Mouse (Mus musculus): ENCODE measurements around the gene Brd1. TPM values are rescaled to one million over a fixed set of nuclear protein-coding genes. Genes with fewer than 3 reads are reported as not detected.

Gene Brd1
- polyA plus RNA-seq, 1 experiment from 2014 or later = 20.3 TPM

DNA sequence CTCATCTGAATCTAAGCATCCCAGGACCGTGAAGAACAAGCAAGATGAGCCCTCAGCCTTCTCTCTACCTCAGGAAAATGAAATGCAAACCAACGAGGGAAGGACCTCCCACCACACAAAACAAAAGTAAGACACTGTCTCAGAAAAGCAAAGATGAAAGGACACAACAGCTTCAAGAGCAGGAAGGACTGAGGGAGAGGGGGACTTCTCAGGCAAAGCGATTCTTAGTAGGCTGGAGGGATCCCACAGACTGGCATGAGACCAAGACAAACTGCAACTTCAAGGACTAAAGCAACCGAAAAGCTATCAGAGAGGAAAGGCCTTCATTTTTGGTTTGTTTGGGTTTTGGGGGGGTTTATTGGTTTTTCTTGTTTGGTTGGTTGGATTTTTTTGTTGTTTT lies 2.1 kb upstream of the Brd1 start:
- no peaks in the 10 kb centered on the region for H3K36me3 ChIP-seq (ENCODE audit: control insufficient read depth, insufficient read depth, low read length)
- H3K4me3 ChIP-seq (replicated peaks; ENCODE audit: low read length) = no peak overlapping the region
- no peak overlapping the region for H3K4me2 ChIP-seq (ENCODE audit: low read depth, low read length)
- H3K4me1 ChIP-seq (ENCODE audit: control insufficient read depth, insufficient read depth, low read length) = peaks cover 20% of the 10 kb centered on the region
- no peak overlapping the region for H3K27ac ChIP-seq (ENCODE audit: low read length)
- no peaks in the 10 kb centered on the region for H3K27me3 ChIP-seq (ENCODE audit: control insufficient read depth, insufficient read depth, low read length)
- H3K9me3 ChIP-seq (replicated peaks; ENCODE audit: control insufficient read depth, low read length) = no peaks in the 10 kb centered on the region
- ATAC-seq (ENCODE audit: insufficient read depth, low FRiP score) = no peak
- no peak overlapping the region for H3K9ac ChIP-seq (ENCODE audit: low read length)
- WGBS = 75% methylated on average over 4 of the region's 4 CpGs

DNA sequence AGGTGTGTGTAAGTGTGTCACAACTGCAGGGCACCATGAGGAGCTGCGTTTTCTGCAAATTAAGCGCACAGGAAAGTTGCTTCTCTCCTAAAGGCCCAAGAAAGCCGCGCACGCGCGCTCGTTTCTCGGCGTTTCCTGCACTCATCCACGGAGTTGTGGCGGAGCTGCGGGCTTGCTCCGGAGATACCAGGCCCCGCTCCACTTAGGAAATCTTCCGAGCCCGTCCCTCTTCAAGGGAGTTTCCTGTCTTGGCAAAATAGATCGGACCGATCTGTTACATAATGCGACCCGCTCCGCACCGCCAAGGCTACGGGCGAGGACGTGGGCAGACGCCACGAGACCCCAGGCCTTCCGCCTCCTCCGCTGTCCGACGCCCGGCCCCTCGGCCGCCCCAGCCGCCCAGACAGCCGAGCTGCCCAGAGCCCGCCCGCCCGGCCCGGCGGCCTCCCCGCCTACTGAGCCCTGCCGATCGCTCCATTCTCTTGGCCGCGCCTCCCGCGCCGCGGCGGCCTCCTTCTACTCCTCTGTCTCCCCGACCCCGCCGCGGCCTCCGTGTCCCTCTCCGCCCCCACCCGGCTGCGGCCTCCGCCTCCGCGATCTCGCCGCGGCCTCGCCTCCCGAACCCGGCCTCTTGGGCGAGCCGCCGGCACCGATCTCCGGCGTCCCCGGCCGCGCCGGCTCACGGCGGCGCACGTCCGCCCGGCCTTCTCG lies 837 bp downstream of the Brd1 start:
- WGBS = under 1% methylated on average over 74 of the region's 86 CpGs
- ATAC-seq (ENCODE audit: insufficient read depth, low FRiP score) = peak; percentile 73

DNA sequence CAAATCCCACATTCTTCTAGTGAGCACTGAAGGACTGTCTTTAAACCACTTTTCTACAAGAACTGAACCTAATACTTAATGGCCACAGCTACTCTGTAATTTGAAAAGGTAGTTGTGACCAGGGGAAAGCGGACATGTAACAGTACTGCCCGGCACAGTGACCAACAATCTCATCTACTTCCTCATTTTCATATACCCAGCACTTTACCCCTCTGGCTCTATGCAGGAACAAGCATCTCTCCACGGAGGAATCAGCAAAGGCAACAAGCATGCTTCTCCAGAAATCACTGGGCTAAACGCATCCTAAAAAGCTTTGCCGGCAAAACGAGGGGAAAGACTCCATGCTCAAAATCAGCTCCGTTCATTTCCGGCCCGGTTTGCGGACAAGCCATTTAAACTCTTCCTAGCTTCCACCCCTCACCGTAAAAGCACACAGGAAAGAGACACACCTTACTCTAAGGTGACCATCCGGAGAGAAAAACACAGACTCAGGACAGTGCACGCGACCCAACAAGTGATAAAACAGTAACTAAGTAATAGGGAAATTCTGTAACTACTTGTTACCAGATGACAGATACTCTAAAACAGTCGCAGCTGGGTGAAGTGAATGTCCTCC lies 1.5 kb downstream of the Brd1 start:
- H3K9me3 ChIP-seq (replicated peaks; ENCODE audit: control insufficient read depth, low read length) = no peaks in the 10 kb centered on the region
- H3K27ac ChIP-seq (ENCODE audit: low read length) = peak overlapping the region; percentile 90; the same call in 1 of the 2 replicates
- H3K4me2 ChIP-seq (ENCODE audit: low read depth, low read length) = peak overlapping the region; percentile 76
- peaks cover 28% of the 10 kb centered on the region for H3K4me1 ChIP-seq (ENCODE audit: control insufficient read depth, insufficient read depth, low read length)
- no peaks in the 10 kb centered on the region for H3K27me3 ChIP-seq (ENCODE audit: control insufficient read depth, insufficient read depth, low read length)
- peak overlapping the region; percentile 94 for H3K4me3 ChIP-seq (replicated peaks; ENCODE audit: low read length)
- 10% methylated on average over 15 of the region's 15 CpGs for WGBS
- peak overlapping the region; percentile 97 for H3K9ac ChIP-seq (ENCODE audit: low read length)
- no peak for ATAC-seq (ENCODE audit: insufficient read depth, low FRiP score)
- peaks cover 17% of the 10 kb centered on the region for H3K36me3 ChIP-seq (ENCODE audit: control insufficient read depth, insufficient read depth, low read length)

More for the DNA sequence above, 837 bp downstream of the Brd1 start:
- Histone ChIP-seq H3K9me3 (replicated peaks; ENCODE audit: control insufficient read depth, low read length) (no peaks in the 10 kb centered on the region), H3K27me3 (ENCODE audit: control insufficient read depth, insufficient read depth, low read length) (no peaks in the 10 kb centered on the region), H3K27ac (ENCODE audit: low read length) (peak overlapping the region; percentile 90), H3K4me3 (replicated peaks; ENCODE audit: low read length) (peak overlapping the region; percentile 94), H3K4me2 (ENCODE audit: low read depth, low read length) (peak overlapping the region; percentile 76), H3K36me3 (ENCODE audit: control insufficient read depth, insufficient read depth, low read length) (peaks cover 17% of the 10 kb centered on the region), H3K9ac (ENCODE audit: low read length) (peak overlapping the region; percentile 97), H3K4me1 (ENCODE audit: control insufficient read depth, insufficient read depth, low read length) (peaks cover 28% of the 10 kb centered on the region)

DNA sequence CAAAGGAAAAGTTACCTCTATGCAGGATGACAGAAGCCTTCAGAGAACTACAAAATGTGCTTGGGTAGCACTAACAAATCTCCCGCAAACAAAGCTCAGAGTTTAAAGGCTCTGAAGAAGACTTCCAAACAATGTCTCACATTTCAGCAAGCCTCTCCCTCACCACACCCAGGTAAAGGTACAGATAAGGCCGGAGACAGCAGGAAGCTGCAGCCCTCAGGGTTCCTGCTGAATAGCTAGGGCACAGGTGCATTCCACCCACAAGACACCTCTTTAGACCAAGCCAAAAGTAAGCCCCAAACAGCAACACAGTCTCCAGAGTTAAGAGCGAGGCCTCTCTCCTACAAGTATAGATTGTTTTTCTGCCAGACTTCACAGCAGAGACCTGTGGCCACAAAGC lies 3.3 kb downstream of the Brd1 start:
- peaks cover 27% of the 10 kb centered on the region for H3K36me3 ChIP-seq (ENCODE audit: control insufficient read depth, insufficient read depth, low read length)
- H3K9ac ChIP-seq (ENCODE audit: low read length) = no peak overlapping the region
- WGBS = 57% methylated on average over 3 of the region's 3 CpGs
- H3K4me3 ChIP-seq (replicated peaks; ENCODE audit: low read length) = no peak overlapping the region
- peaks cover 28% of the 10 kb centered on the region for H3K4me1 ChIP-seq (ENCODE audit: control insufficient read depth, insufficient read depth, low read length)
- H3K4me2 ChIP-seq (ENCODE audit: low read depth, low read length) = no peak overlapping the region
- H3K9me3 ChIP-seq (replicated peaks; ENCODE audit: control insufficient read depth, low read length) = no peaks in the 10 kb centered on the region
- ATAC-seq (ENCODE audit: insufficient read depth, low FRiP score) = no peak
- H3K27me3 ChIP-seq (ENCODE audit: control insufficient read depth, insufficient read depth, low read length) = no peaks in the 10 kb centered on the region
- H3K27ac ChIP-seq (ENCODE audit: low read length) = no peak overlapping the region

DNA sequence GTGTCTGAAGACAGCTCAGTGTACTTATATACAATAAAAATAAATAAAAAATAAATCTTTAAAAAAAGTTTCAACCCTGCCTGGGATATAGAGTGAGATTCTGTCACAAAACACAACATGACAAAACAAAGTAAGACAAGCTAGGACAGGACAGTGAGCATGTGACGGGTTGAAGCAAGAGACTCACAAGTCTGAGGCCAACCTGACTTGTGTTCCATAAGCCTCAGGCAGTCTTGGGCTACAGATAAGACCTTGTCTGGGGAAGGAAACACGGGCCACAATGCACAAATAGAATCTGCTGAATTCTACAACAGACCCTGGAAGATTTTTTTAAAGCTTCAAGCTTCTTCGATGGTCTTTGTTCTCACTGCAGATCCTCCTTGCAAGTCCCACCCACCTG lies 6.8 kb downstream of the Brd1 start:
- Histone ChIP-seq H3K4me2 (ENCODE audit: low read depth, low read length) (no peak overlapping the region), H3K4me3 (replicated peaks; ENCODE audit: low read length) (no peak overlapping the region), H3K36me3 (ENCODE audit: control insufficient read depth, insufficient read depth, low read length) (peaks cover 37% of the 10 kb centered on the region), H3K27me3 (ENCODE audit: control insufficient read depth, insufficient read depth, low read length) (no peaks in the 10 kb centered on the region), H3K4me1 (ENCODE audit: control insufficient read depth, insufficient read depth, low read length) (peaks cover 18% of the 10 kb centered on the region), H3K27ac (ENCODE audit: low read length) (peak overlapping the region; percentile 14; the same call in 1 of the 2 replicates), H3K9ac (ENCODE audit: low read length) (no peak overlapping the region), H3K9me3 (replicated peaks; ENCODE audit: control insufficient read depth, low read length) (no peaks in the 10 kb centered on the region)
- 77% methylated on average over 3 of the region's 3 CpGs for WGBS
- ATAC-seq (ENCODE audit: insufficient read depth, low FRiP score) = no peak

DNA sequence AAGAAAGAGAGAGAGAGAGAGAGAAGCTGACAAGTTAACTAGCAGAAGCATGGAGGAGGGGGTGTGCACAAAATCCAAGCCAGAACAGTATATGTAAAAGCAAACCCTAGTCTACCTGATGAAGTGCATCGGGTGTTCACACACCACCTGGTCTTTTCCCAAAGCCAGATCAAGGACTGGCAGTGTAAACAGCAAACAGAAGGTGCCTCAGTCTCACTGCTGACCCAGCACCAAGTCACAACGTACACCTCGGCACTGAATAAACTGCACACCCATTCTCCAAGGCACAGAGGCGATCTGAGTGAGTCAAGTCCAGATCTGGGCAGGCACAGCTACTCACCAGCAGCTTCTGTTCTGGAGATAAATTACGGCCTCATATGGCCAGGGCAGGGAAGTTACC lies 9.0 kb downstream of the Brd1 start:
- Histone ChIP-seq H3K36me3 (ENCODE audit: control insufficient read depth, insufficient read depth, low read length) (peaks cover 43% of the 10 kb centered on the region), H3K9me3 (replicated peaks; ENCODE audit: control insufficient read depth, low read length) (no peaks in the 10 kb centered on the region), H3K27me3 (ENCODE audit: control insufficient read depth, insufficient read depth, low read length) (no peaks in the 10 kb centered on the region), H3K9ac (ENCODE audit: low read length) (no peak overlapping the region), H3K27ac (ENCODE audit: low read length) (no peak overlapping the region), H3K4me1 (ENCODE audit: control insufficient read depth, insufficient read depth, low read length) (no peaks in the 10 kb centered on the region), H3K4me3 (replicated peaks; ENCODE audit: low read length) (no peak overlapping the region), H3K4me2 (ENCODE audit: low read depth, low read length) (no peak overlapping the region)
- 74% methylated on average over 5 of the region's 5 CpGs for WGBS
- ATAC-seq (ENCODE audit: insufficient read depth, low FRiP score) = peak; percentile 47; the same call in 1 of the 2 replicates

DNA sequence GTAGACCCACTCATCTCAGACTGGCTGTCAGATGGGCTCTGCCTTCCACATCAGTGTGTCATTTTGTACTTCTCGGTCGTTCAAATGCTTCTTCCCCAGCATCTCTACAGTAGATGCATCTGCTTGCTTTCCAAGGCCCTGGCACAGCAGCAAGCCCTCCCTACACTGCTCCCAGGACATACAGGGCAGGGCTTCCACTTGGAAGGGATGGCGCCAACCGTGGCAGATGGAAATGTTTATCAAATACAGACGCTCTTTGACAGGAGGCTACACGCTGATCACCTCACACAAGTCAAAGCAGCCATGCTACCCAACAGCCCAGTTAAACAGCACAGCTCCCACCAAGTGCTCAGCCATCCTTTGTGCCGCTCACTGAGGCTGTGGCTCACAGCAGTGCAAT lies 9.7 kb downstream of the Brd1 start:
- Histone ChIP-seq H3K4me3 (replicated peaks; ENCODE audit: low read length) (no peak overlapping the region), H3K27ac (ENCODE audit: low read length) (no peak overlapping the region), H3K36me3 (ENCODE audit: control insufficient read depth, insufficient read depth, low read length) (peaks cover 40% of the 10 kb centered on the region), H3K9me3 (replicated peaks; ENCODE audit: control insufficient read depth, low read length) (no peaks in the 10 kb centered on the region), H3K9ac (ENCODE audit: low read length) (no peak overlapping the region), H3K27me3 (ENCODE audit: control insufficient read depth, insufficient read depth, low read length) (no peaks in the 10 kb centered on the region), H3K4me1 (ENCODE audit: control insufficient read depth, insufficient read depth, low read length) (no peaks in the 10 kb centered on the region), H3K4me2 (ENCODE audit: low read depth, low read length) (no peak overlapping the region)
- 69% methylated on average over 7 of the region's 7 CpGs for WGBS
- no peak for ATAC-seq (ENCODE audit: insufficient read depth, low FRiP score)

DNA sequence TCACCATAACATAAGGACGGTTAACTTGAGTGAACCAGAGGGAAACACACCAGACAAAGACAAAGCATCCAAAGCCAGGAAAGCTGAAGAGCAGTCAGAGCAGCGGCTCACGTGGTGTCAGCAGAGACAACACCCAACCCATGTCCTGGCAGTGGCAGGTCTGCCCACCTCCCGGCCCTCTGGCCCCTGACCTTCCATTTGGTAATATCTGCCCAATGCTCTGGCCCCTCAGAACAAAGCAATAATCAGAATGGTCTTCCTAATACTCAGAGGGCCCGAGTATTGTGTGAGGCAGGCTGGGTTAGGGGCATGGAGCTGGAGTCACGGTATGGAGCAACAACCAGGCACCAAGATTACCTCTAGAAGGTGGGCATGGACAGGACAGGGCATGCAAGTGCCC lies 10.8 kb downstream of the Brd1 start:
- H3K27ac ChIP-seq (ENCODE audit: low read length) = no peak overlapping the region
- no peaks in the 10 kb centered on the region for H3K27me3 ChIP-seq (ENCODE audit: control insufficient read depth, insufficient read depth, low read length)
- H3K36me3 ChIP-seq (ENCODE audit: control insufficient read depth, insufficient read depth, low read length) = peaks cover 36% of the 10 kb centered on the region
- H3K9me3 ChIP-seq (replicated peaks; ENCODE audit: control insufficient read depth, low read length) = no peaks in the 10 kb centered on the region
- WGBS = 77% methylated on average over 6 of the region's 6 CpGs
- no peaks in the 10 kb centered on the region for H3K4me1 ChIP-seq (ENCODE audit: control insufficient read depth, insufficient read depth, low read length)
- H3K9ac ChIP-seq (ENCODE audit: low read length) = no peak overlapping the region
- H3K4me3 ChIP-seq (replicated peaks; ENCODE audit: low read length) = no peak overlapping the region
- H3K4me2 ChIP-seq (ENCODE audit: low read depth, low read length) = no peak overlapping the region
- ATAC-seq (ENCODE audit: insufficient read depth, low FRiP score) = no peak

DNA sequence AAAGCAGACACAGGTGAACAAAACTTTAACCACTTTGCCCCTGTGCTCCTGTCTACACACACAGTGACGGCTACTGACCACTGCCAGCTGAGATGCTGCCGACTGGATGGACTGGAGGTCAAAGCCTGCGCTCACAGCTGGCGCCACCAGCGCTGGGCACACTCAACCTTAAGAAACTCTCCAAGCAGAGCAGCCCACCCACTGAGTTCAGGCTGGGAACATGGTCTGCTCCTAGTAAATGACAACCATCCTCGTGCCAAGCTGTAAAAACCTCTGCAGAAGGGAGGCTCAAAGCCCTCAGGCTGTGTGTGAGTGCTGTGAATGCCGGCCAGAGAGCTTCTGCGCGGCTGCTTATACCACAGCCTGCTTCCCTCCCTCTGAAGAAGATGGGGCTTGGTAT lies 16.8 kb downstream of the Brd1 start:
- Histone ChIP-seq H3K27me3 (ENCODE audit: control insufficient read depth, insufficient read depth, low read length) (no peaks in the 10 kb centered on the region), H3K9ac (ENCODE audit: low read length) (no peak overlapping the region), H3K4me1 (ENCODE audit: control insufficient read depth, insufficient read depth, low read length) (no peaks in the 10 kb centered on the region), H3K4me2 (ENCODE audit: low read depth, low read length) (no peak overlapping the region), H3K4me3 (replicated peaks; ENCODE audit: low read length) (no peak overlapping the region), H3K27ac (ENCODE audit: low read length) (no peak overlapping the region), H3K9me3 (replicated peaks; ENCODE audit: control insufficient read depth, low read length) (no peaks in the 10 kb centered on the region), H3K36me3 (ENCODE audit: control insufficient read depth, insufficient read depth, low read length) (peaks cover 42% of the 10 kb centered on the region)
- WGBS = 74% methylated on average over 9 of the region's 9 CpGs
- no peak for ATAC-seq (ENCODE audit: insufficient read depth, low FRiP score)

Data from stomach, embryonic 16.5 days (tissue).